Mouse (Mus musculus): ENCODE measurements around the gene Kcnt2. TPM values are rescaled to one million over a fixed set of nuclear protein-coding genes. Genes with fewer than 3 reads are reported as not detected.
A peak's percentile ranks its signal among the peaks of the same experiment; 100 is the strongest.

The Kcnt2 gene
- polyA plus RNA-seq, 1 experiment from 2014 or later, result 1.0 TPM

DNA sequence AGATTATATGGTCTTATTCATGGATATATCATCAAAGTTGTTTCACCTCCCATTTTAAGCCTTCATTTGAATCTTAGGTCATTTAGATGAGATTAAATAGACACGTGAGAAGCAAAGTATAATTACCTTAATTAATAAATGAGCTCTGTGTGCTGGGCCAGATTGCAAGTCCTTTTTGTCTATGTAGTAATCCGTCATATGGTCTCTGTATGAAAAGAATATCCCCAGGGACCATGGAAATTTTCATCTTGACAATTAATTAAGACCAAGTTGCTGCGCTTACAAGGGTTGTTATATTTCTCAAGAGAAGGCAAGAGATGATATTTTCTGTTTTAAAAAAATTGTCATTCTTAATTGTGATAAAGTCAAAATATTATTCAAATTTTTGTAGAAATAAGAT is 47.2 kb downstream of the Kcnt2 start:
- no peak overlapping the region for H3K4me3 ChIP-seq
- H3K9me3 ChIP-seq (replicated peaks), result no peaks in the 10 kb centered on the region
- no peak for ATAC-seq (ENCODE audit: insufficient number of reproducible peaks, low FRiP score)
- no peak overlapping the region for H3K9ac ChIP-seq
- no peak overlapping the region for H3K4me2 ChIP-seq
- no peaks in the 10 kb centered on the region for H3K4me1 ChIP-seq (replicated peaks)
- no peaks in the 10 kb centered on the region for H3K36me3 ChIP-seq
- H3K27ac ChIP-seq (ENCODE audit: poor library complexity, severe bottlenecking), result no peak overlapping the region
- 82% methylated on average over 3 of the region's 3 CpGs for WGBS
- H3K27me3 ChIP-seq (replicated peaks), result no peaks in the 10 kb centered on the region

- Histone ChIP-seq H3K4me1 (replicated peaks) (no peaks in the 10 kb centered on the region), H3K4me2 (no peak overlapping the region), H3K9me3 (replicated peaks) (no peaks in the 10 kb centered on the region), H3K36me3 (no peaks in the 10 kb centered on the region), H3K9ac (no peak overlapping the region), H3K27ac (ENCODE audit: poor library complexity, severe bottlenecking) (no peak overlapping the region), H3K27me3 (replicated peaks) (no peaks in the 10 kb centered on the region), H3K4me3 (no peak overlapping the region)
- ATAC-seq (ENCODE audit: insufficient number of reproducible peaks, low FRiP score), result no peak
These were observed 49.5 kb downstream of the Kcnt2 start for GRCm38 (mm10) chr1:140295482-140295881.

- Histone ChIP-seq H3K27ac (ENCODE audit: poor library complexity, severe bottlenecking) (no peak overlapping the region), H3K4me3 (no peak overlapping the region), H3K27me3 (replicated peaks) (no peaks in the 10 kb centered on the region), H3K4me1 (replicated peaks) (no peaks in the 10 kb centered on the region), H3K36me3 (peaks cover 3% of the 10 kb centered on the region; the same call in 1 of the 2 replicates), H3K9me3 (replicated peaks) (peaks cover 18% of the 10 kb centered on the region), H3K4me2 (no peak overlapping the region), H3K9ac (no peak overlapping the region)
- WGBS, result 85% methylated on average over 1 of the region's 1 CpGs
- no peak for ATAC-seq (ENCODE audit: insufficient number of reproducible peaks, low FRiP score)
These were observed 58.3 kb downstream of the Kcnt2 start for GRCm38 (mm10) chr1:140304244-140304643.

DNA sequence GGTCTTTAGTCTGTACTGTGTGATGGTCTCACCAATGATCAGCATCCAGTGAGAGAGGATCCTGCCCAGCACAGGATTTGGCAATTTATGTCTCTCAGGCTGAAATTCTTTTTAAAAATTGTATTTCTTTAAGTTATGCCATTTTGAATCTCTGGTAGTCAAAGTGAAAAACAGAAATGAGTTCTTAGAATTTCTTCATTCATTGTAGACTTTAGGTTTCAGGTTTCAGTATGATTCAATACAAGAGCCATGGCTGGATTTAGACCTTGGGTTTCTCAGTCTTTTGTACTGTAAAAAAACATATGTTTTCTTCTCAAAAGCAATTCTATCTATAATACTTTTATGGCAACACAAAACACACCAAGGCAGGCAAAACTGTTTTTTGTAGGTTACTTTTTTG is 59.4 kb downstream of the Kcnt2 start:
- Histone ChIP-seq H3K4me3 (no peak overlapping the region), H3K27me3 (replicated peaks) (no peaks in the 10 kb centered on the region), H3K36me3 (peaks cover 3% of the 10 kb centered on the region; the same call in 1 of the 2 replicates), H3K9me3 (replicated peaks) (peaks cover 18% of the 10 kb centered on the region), H3K27ac (ENCODE audit: poor library complexity, severe bottlenecking) (no peak overlapping the region), H3K4me2 (no peak overlapping the region), H3K4me1 (replicated peaks) (no peaks in the 10 kb centered on the region), H3K9ac (no peak overlapping the region)
- no peak for ATAC-seq (ENCODE audit: insufficient number of reproducible peaks, low FRiP score)

GRCm38 (mm10) chr1:140306339-140306738 is 60.4 kb downstream of the Kcnt2 start:
- H3K27me3 ChIP-seq (replicated peaks), result no peaks in the 10 kb centered on the region
- no peaks in the 10 kb centered on the region for H3K4me1 ChIP-seq (replicated peaks)
- H3K4me3 ChIP-seq, result no peak overlapping the region
- H3K9ac ChIP-seq, result no peak overlapping the region
- no peak for ATAC-seq (ENCODE audit: insufficient number of reproducible peaks, low FRiP score)
- peaks cover 17% of the 10 kb centered on the region for H3K9me3 ChIP-seq (replicated peaks)
- 61% methylated on average over 2 of the region's 2 CpGs for WGBS
- H3K36me3 ChIP-seq, result peaks cover 3% of the 10 kb centered on the region; the same call in 1 of the 2 replicates
- H3K27ac ChIP-seq (ENCODE audit: poor library complexity, severe bottlenecking), result no peak overlapping the region
- H3K4me2 ChIP-seq, result no peak overlapping the region

- H3K27ac ChIP-seq (ENCODE audit: poor library complexity, severe bottlenecking), result no peak overlapping the region
- H3K4me1 ChIP-seq (replicated peaks), result no peaks in the 10 kb centered on the region
- no peaks in the 10 kb centered on the region for H3K27me3 ChIP-seq (replicated peaks)
- no peaks in the 10 kb centered on the region for H3K36me3 ChIP-seq
- H3K9me3 ChIP-seq (replicated peaks), result no peaks in the 10 kb centered on the region
- no peak overlapping the region for H3K4me2 ChIP-seq
- 87% methylated on average over 2 of the region's 2 CpGs for WGBS
- no peak overlapping the region for H3K4me3 ChIP-seq
- no peak overlapping the region for H3K9ac ChIP-seq
- ATAC-seq (ENCODE audit: insufficient number of reproducible peaks, low FRiP score), result no peak
These were observed 64.8 kb downstream of the Kcnt2 start for GRCm38 (mm10) chr1:140310739-140311138.

DNA sequence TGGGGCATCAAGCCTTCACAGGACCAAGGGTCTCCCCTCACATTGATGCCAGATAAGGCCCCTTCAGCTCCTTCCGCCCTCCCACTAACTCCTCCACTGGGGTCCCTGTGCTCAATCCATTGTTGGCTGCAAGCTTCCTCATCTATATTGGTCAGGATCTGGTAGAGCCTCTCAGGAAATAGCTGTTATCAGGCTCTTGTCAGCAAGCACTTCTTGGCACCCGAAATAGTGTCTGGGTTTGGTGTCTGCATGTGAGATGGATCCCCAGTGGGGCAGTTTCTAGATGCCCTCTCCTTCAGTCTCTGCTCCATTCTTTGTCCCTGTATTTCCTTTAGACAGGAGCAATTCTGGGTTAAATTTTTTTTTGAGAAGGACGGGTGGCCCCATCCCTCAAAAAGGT is 79.1 kb downstream of the Kcnt2 start:
- Histone ChIP-seq H3K9me3 (replicated peaks) (no peaks in the 10 kb centered on the region), H3K9ac (no peak overlapping the region), H3K4me1 (replicated peaks) (0 out of 2 replicates have a peak, but pooled peaks cover 4% of the 10 kb centered on the region), H3K27me3 (replicated peaks) (no peaks in the 10 kb centered on the region), H3K4me3 (no peak overlapping the region), H3K4me2 (no peak overlapping the region), H3K36me3 (no peaks in the 10 kb centered on the region), H3K27ac (ENCODE audit: poor library complexity, severe bottlenecking) (no peak overlapping the region)
- 33% methylated on average over 3 of the region's 3 CpGs for WGBS
- peak; percentile 25; the same call in 1 of the 2 replicates for ATAC-seq (ENCODE audit: insufficient number of reproducible peaks, low FRiP score)

DNA sequence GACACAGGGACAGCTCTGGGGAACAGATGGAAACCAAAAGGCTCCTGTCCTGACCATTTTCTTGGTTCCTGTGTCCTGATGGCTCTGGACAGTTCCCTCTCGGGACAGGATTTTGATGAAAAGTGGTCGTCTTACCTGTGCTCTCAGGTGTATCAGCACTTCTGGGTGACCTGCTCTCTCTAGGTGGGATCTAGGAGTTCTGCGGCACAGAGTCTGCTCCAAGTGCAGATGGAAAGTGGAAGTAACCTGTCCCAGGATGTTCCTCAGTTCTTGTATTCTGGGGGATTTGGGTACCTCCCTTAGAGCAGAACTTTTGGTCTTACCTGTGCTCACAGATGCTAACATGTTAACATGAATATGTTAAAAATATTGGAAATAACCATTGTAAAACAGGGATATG is 80.8 kb downstream of the Kcnt2 start:
- Histone ChIP-seq H3K9me3 (replicated peaks) (no peaks in the 10 kb centered on the region), H3K27me3 (replicated peaks) (no peaks in the 10 kb centered on the region), H3K9ac (no peak overlapping the region), H3K27ac (ENCODE audit: poor library complexity, severe bottlenecking) (no peak overlapping the region), H3K4me3 (no peak overlapping the region), H3K4me2 (no peak overlapping the region), H3K4me1 (replicated peaks) (0 out of 2 replicates have a peak, but pooled peaks cover 4% of the 10 kb centered on the region), H3K36me3 (no peaks in the 10 kb centered on the region)
- ATAC-seq (ENCODE audit: insufficient number of reproducible peaks, low FRiP score), result no peak
- 82% methylated on average over 3 of the region's 3 CpGs for WGBS

DNA sequence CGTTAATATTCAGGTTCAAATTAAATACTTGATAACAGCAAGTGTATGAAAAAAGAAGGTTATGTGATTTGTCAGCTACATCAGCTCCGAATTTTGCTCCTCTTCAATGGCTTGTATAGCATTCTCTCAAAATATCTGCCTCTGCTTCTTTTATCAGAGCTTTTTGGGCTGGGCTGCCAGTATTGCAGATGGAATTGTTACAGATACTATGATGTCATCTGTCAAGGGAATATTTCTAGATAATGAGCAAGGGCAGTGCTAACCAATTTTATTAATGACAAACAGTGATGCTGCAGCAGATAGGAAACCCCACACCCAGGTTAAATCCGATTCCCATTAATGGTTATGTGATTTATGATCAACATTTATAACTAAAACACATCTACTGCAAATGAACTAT is 87.7 kb downstream of the Kcnt2 start:
- no peaks in the 10 kb centered on the region for H3K4me1 ChIP-seq (replicated peaks)
- H3K4me3 ChIP-seq, result no peak overlapping the region
- H3K9ac ChIP-seq, result no peak overlapping the region
- 75% methylated on average over 3 of the region's 3 CpGs for WGBS
- no peak overlapping the region for H3K27ac ChIP-seq (ENCODE audit: poor library complexity, severe bottlenecking)
- no peaks in the 10 kb centered on the region for H3K36me3 ChIP-seq
- no peaks in the 10 kb centered on the region for H3K9me3 ChIP-seq (replicated peaks)
- no peak for ATAC-seq (ENCODE audit: insufficient number of reproducible peaks, low FRiP score)
- H3K4me2 ChIP-seq, result no peak overlapping the region
- H3K27me3 ChIP-seq (replicated peaks), result no peaks in the 10 kb centered on the region

DNA sequence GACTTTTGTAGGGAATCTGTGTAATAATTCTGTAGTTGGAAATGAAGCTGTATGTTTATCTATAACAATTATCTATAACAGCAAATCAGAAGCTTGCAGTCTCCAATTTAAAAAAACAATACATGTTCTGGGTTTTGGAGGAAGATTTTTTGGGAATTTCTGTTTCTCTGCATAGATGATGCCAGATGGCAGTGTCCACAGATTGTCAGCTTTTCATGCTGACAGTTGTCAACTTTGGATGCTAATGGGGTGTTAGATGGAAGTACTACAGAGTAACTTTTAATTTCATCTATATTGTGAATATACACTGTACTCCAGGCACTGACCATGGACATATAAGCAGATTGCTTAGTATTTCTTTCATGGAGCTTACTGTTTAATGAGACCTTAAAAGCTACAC is 92.5 kb downstream of the Kcnt2 start:
- Histone ChIP-seq H3K4me1 (replicated peaks) (no peaks in the 10 kb centered on the region), H3K27me3 (replicated peaks) (no peaks in the 10 kb centered on the region), H3K36me3 (no peaks in the 10 kb centered on the region), H3K4me3 (no peak overlapping the region), H3K9me3 (replicated peaks) (no peaks in the 10 kb centered on the region), H3K27ac (ENCODE audit: poor library complexity, severe bottlenecking) (no peak overlapping the region), H3K4me2 (no peak overlapping the region), H3K9ac (no peak overlapping the region)
- ATAC-seq (ENCODE audit: insufficient number of reproducible peaks, low FRiP score), result no peak

GRCm38 (mm10) chr1:140339368-140339767 is 93.4 kb downstream of the Kcnt2 start:
- H3K9ac ChIP-seq, result no peak overlapping the region
- H3K4me3 ChIP-seq, result no peak overlapping the region
- 79% methylated on average over 4 of the region's 4 CpGs for WGBS
- no peak for ATAC-seq (ENCODE audit: insufficient number of reproducible peaks, low FRiP score)
- H3K36me3 ChIP-seq, result no peaks in the 10 kb centered on the region
- H3K27ac ChIP-seq (ENCODE audit: poor library complexity, severe bottlenecking), result no peak overlapping the region
- no peaks in the 10 kb centered on the region for H3K9me3 ChIP-seq (replicated peaks)
- H3K27me3 ChIP-seq (replicated peaks), result no peaks in the 10 kb centered on the region
- H3K4me1 ChIP-seq (replicated peaks), result no peaks in the 10 kb centered on the region
- no peak overlapping the region for H3K4me2 ChIP-seq

- no peak overlapping the region for H3K4me2 ChIP-seq
- ATAC-seq (ENCODE audit: insufficient number of reproducible peaks, low FRiP score), result no peak
- WGBS, result 84% methylated on average over 2 of the region's 2 CpGs
- no peaks in the 10 kb centered on the region for H3K9me3 ChIP-seq (replicated peaks)
- H3K9ac ChIP-seq, result no peak overlapping the region
- no peak overlapping the region for H3K4me3 ChIP-seq
- no peaks in the 10 kb centered on the region for H3K4me1 ChIP-seq (replicated peaks)
- no peaks in the 10 kb centered on the region for H3K27me3 ChIP-seq (replicated peaks)
- H3K36me3 ChIP-seq, result no peaks in the 10 kb centered on the region
- no peak overlapping the region for H3K27ac ChIP-seq (ENCODE audit: poor library complexity, severe bottlenecking)
These were observed 118.8 kb downstream of the Kcnt2 start for GRCm38 (mm10) chr1:140364787-140365186.
